In the genomic region with DNA sequence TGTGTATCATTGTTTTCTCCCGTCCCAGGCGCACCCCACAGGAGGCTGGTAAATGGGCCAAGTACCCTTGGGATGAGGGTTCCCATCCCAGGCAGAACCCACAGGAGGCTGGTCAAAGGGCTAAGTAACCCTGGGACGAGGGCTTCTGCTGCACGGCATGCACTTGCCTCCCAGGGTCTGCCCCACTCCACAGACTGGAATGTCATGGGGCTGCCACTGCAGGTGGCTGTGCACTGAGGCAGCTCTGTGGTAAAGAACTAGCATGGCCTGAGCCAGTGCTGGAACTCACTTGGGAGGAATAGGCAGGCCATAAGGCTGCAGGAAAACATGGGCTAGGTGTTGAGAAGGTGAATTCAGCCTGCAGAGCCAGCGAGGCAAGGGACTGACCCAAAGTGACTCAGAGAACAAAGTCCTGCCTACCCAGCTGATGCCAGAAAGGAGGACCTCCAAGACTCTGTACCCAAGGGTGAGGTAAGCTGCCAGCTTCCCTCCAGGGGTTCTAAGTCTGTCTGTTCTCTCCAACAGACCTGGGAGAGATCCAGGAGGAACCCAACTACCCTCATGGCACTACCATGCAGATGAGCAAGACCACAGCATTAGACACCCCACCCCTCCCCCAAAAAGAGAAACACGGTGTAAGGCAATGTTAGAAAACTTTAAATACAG, we compare ENCODE assay signal across 13 mouse cellular contexts.
"Had no signal": no experiment of that assay in that cellular context is flagged by ENCODE, and none has a peak within 500 bp of the region (broad histone marks: within the 10 kb centered on the region; RNA-seq: fewer than 3 reads in every experiment).

No protein-coding gene starts in this region.

- H3K4me2 ChIP-seq: liver, embryonic 12.5 days; lung, embryonic 15.5 days; midbrain, embryonic 11.5 days; midbrain, embryonic 15.5 days had no signal

- H3K27me3 ChIP-seq: liver, embryonic 12.5 days; lung, embryonic 15.5 days; megakaryocyte, embryonic 14.5 days; midbrain, embryonic 15.5 days had no signal

- H3K9me3 ChIP-seq: limb, embryonic 10.5 days; liver, embryonic 12.5 days; lung, embryonic 15.5 days; megakaryocyte, embryonic 14.5 days; midbrain, embryonic 15.5 days had no signal

- H3K4me3 ChIP-seq: layer of hippocampus, adult 2 months; limb, embryonic 10.5 days; liver, embryonic 12.5 days; lung, embryonic 15.5 days; megakaryocyte, embryonic 14.5 days; midbrain, embryonic 15.5 days had no signal

- H3K9ac ChIP-seq: liver, embryonic 12.5 days; lung, embryonic 15.5 days; midbrain, embryonic 15.5 days had no signal

- H3K27ac ChIP-seq: layer of hippocampus, adult 2 months; limb, embryonic 10.5 days; liver, embryonic 12.5 days; lung, embryonic 15.5 days; macrophage; midbrain, embryonic 15.5 days; stomach, postnatal 0 days had no signal

- ATAC-seq: intestine, embryonic 16.5 days; liver, embryonic 12.5 days; midbrain, embryonic 15.5 days had no signal

- DNase-seq: lung, postnatal 14 days; right cerebral cortex, postnatal 14 days; thymus, postnatal 4 days had no signal
